Mouse (Mus musculus) erythroblast, embryonic 14.5 days (primary cell): ENCODE measurements around the gene Ppcdc.

Source experiments
- GATA1 ChIP-seq: IDR thresholded peaks from 2 replicates; pipeline ENCODE4 v1.6.1; 2012; ENCODE audit warnings: low read length, inconsistent platforms, mixed read lengths
- TAL1 ChIP-seq: IDR thresholded peaks from 3 replicates; pipeline ENCODE4 v1.6.1; 2012; ENCODE audit warnings: low read length, inconsistent platforms, mixed read lengths

GRCm38 (mm10) chr9:57339577-57340210 is 100.2 kb downstream of the Ppcdc start:
- TF ChIP-seq GATA1 (no peak), TAL1 (no peak)
